Mouse (Mus musculus) ES-CJ7 (cell line): ENCODE data around the gene Gm10647.

Experiments used
- DNase-seq: peaks from one replicate; pipeline ENCODE4 v3.0.0; 2011; ENCODE audit warnings: low read depth, low spot score

Gm10647 gene

DNA sequence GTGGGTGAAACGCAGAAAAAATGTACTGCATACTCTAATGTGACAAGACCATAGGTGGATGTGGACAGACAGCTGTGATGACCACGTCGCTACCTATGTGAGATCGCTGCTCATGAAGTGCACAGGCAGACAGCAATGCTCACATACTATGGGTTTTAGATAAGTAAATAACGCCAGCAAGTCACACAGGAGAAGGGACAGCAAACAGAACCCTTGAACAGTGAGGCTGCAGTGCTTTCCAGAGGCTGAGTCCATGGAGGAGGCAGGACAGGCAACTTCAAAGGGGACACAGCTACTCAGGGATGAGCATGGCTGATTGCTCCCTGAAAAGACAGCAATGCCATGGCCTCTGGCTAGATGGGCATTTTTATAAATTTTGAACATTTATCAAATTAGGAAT, 50.0 kb downstream of the Gm10647 start:
- no peak for DNase-seq
